Mouse (Mus musculus) E14TG2a.4 (cell line): ENCODE results near the gene Faah.

Source experiments
- H3K27me3 ChIP-seq: 2 replicates; pipeline ENCODE4 v1.6.1; 2014; ENCODE audit warnings: low read length, control low read depth; ENCODE audit not compliant: insufficient read depth
- H3K36me3 ChIP-seq: 2 replicates; pipeline ENCODE4 v1.6.1; 2014; ENCODE audit warnings: low read length, control low read depth; ENCODE audit not compliant: insufficient read depth
- H3K4me1 ChIP-seq: replicated peaks from 2 replicates; pipeline ENCODE4 v1.6.1; 2014; ENCODE audit warnings: low read depth, low read length, control low read depth
- H3K4me3 ChIP-seq: replicated peaks from 2 replicates; pipeline ENCODE4 v1.5.1; 2014; ENCODE audit warnings: mild to moderate bottlenecking, low read length
- H3K9me3 ChIP-seq: 2 replicates; pipeline ENCODE4 v1.6.1; 2014; ENCODE audit warnings: low read length, control low read depth
- CTCF ChIP-seq: conservative IDR thresholded peaks from 2 replicates; pipeline ENCODE4 v1.5.1; 2014; ENCODE audit warnings: low read length
- NANOG ChIP-seq: IDR thresholded peaks from 2 replicates; pipeline ENCODE4 v1.6.1; 2014; ENCODE audit warnings: borderline replicate concordance, low read length, mixed read lengths
- POU5F1 ChIP-seq: IDR thresholded peaks from 2 replicates; pipeline ENCODE4 v1.6.1; 2014; ENCODE audit warnings: low read length, borderline replicate concordance

Faah gene

GRCm38 (mm10) chr4:115943669-115944314 is 73.9 kb downstream of the Faah start:
- H3K4me1 ChIP-seq = peaks cover 29% of the 10 kb centered on the region
- H3K4me3 ChIP-seq = peak overlapping the region; percentile 60
- peaks cover 89% of the 10 kb centered on the region for H3K27me3 ChIP-seq
- no peaks in the 10 kb centered on the region for H3K36me3 ChIP-seq
- TF ChIP-seq POU5F1 (no peak), CTCF (no peak), NANOG (no peak)
- peaks cover 6% of the 10 kb centered on the region; the same call in 1 of the 2 replicates for H3K9me3 ChIP-seq

- peaks cover 99% of the 10 kb centered on the region for H3K27me3 ChIP-seq
- peaks cover 50% of the 10 kb centered on the region for H3K4me1 ChIP-seq
- no peaks in the 10 kb centered on the region for H3K36me3 ChIP-seq
- H3K9me3 ChIP-seq = no peaks in the 10 kb centered on the region
- TF ChIP-seq POU5F1 (no peak), NANOG (no peak), CTCF (no peak)
- no peak overlapping the region for H3K4me3 ChIP-seq
Observed at GRCm38 (mm10) chr4:115941242-115941820, 76.4 kb downstream of the Faah start.

- Histone ChIP-seq H3K36me3 (no peaks in the 10 kb centered on the region), H3K4me3 (no peak overlapping the region), H3K4me1 (peaks cover 57% of the 10 kb centered on the region), H3K9me3 (no peaks in the 10 kb centered on the region), H3K27me3 (peaks cover 100% of the 10 kb centered on the region)
- TF ChIP-seq CTCF (no peak), POU5F1 (no peak), NANOG (no peak)
Observed at GRCm38 (mm10) chr4:115940681-115941080, 77.0 kb downstream of the Faah start.

GRCm38 (mm10) chr4:115939295-115940102 is 78.2 kb downstream of the Faah start, which contains the start of gene Dmbx1:
Dmbx1 (minus strand) TSS chr4:115939926.
- H3K4me1 ChIP-seq = peaks cover 66% of the 10 kb centered on the region
- no peak for TF ChIP-seq CTCF

GRCm38 (mm10) chr4:115938276-115939160 is 79.2 kb downstream of the Faah start:
- H3K4me3 ChIP-seq = peak overlapping the region; percentile 75
- H3K4me1 ChIP-seq = peaks cover 59% of the 10 kb centered on the region
- no peak for TF ChIP-seq POU5F1
- no peak for TF ChIP-seq NANOG
- no peak for TF ChIP-seq CTCF
- H3K9me3 ChIP-seq = no peaks in the 10 kb centered on the region
- no peaks in the 10 kb centered on the region for H3K36me3 ChIP-seq
- H3K27me3 ChIP-seq = peaks cover 100% of the 10 kb centered on the region

More at GRCm38 (mm10) chr4:115939295-115940102, 78.2 kb downstream of the Faah start, which contains the start of gene Dmbx1:
- Histone ChIP-seq H3K9me3 (no peaks in the 10 kb centered on the region), H3K4me3 (peak within 1 kb of the TSS; percentile 75), H3K27me3 (peaks cover 100% of the 10 kb centered on the region), H3K36me3 (no peaks in the 10 kb centered on the region)

- Histone ChIP-seq H3K36me3 (no peaks in the 10 kb centered on the region), H3K4me3 (peak overlapping the region; percentile 44; the same call in 1 of the 2 replicates), H3K4me1 (peaks cover 51% of the 10 kb centered on the region), H3K9me3 (0 out of 2 replicates have a peak, but pooled peaks cover 1% of the 10 kb centered on the region), H3K27me3 (peaks cover 100% of the 10 kb centered on the region)
- no peak for TF ChIP-seq NANOG
- no peak for TF ChIP-seq POU5F1
- no peak for TF ChIP-seq CTCF
Observed at GRCm38 (mm10) chr4:115937061-115937976, 80.4 kb downstream of the Faah start.

- H3K36me3 ChIP-seq = no peaks in the 10 kb centered on the region
- peak overlapping the region; percentile 44; the same call in 1 of the 2 replicates for H3K4me3 ChIP-seq
- H3K9me3 ChIP-seq = 0 out of 2 replicates have a peak, but pooled peaks cover 3% of the 10 kb centered on the region
- peaks cover 51% of the 10 kb centered on the region for H3K4me1 ChIP-seq
- no peak for TF ChIP-seq CTCF
- no peak for TF ChIP-seq POU5F1
- no peak for TF ChIP-seq NANOG
- H3K27me3 ChIP-seq = peaks cover 100% of the 10 kb centered on the region
Observed at GRCm38 (mm10) chr4:115936646-115937045, 81.1 kb downstream of the Faah start.
